Mouse (Mus musculus): ENCODE data around the gene Pigm.

- TF ChIP-seq POLR2A (IDR thresholded peaks at IDR 0.05; ENCODE audit: insufficient read length, low read depth), result no peak
- no peak for TF ChIP-seq TCF3 (IDR thresholded peaks at IDR 0.05; ENCODE audit: insufficient read length, low read depth)
- TF ChIP-seq MAX (IDR thresholded peaks at IDR 0.05; ENCODE audit: low read depth), result no peak
- no peak for TF ChIP-seq USF1 (IDR thresholded peaks at IDR 0.05; ENCODE audit: low read depth)
- no peak for TF ChIP-seq TCF12 (IDR thresholded peaks at IDR 0.05; ENCODE audit: insufficient read depth, poor library complexity, severe bottlenecking)
These were observed 29.6 kb upstream of the Pigm start for GRCm38 (mm10) chr1:172346707-172347106.

Measured in myocyte (in vitro differentiated cells).